Mouse (Mus musculus): ENCODE measurements around the gene Ankrd55.

GRCm38 (mm10) chr13:112264666-112265065 lies 23.6 kb upstream of the Ankrd55 start:
- TF ChIP-seq CTCF (IDR thresholded peaks at IDR 0.05; ENCODE audit: control insufficient read depth, insufficient read depth, insufficient read length) = no peak
- TF ChIP-seq MAX (IDR thresholded peaks at IDR 0.05) = no peak
- no peak for TF ChIP-seq MYOD1 (IDR thresholded peaks at IDR 0.05; ENCODE audit: control insufficient read depth, insufficient read length, low read depth)
- no peak for TF ChIP-seq USF1 (IDR thresholded peaks at IDR 0.05; ENCODE audit: low read depth)
- TF ChIP-seq MYOG (IDR thresholded peaks at IDR 0.05; ENCODE audit: control insufficient read depth, extremely low read depth, insufficient read length) = no peak
